Mouse (Mus musculus): ENCODE results near the gene D230025D16Rik.

Gene D230025D16Rik

GRCm38 (mm10) chr8:105237442-105238142, 12.6 kb downstream of the D230025D16Rik start:
- DNase-seq (ENCODE audit: low spot score): no peak

DNA sequence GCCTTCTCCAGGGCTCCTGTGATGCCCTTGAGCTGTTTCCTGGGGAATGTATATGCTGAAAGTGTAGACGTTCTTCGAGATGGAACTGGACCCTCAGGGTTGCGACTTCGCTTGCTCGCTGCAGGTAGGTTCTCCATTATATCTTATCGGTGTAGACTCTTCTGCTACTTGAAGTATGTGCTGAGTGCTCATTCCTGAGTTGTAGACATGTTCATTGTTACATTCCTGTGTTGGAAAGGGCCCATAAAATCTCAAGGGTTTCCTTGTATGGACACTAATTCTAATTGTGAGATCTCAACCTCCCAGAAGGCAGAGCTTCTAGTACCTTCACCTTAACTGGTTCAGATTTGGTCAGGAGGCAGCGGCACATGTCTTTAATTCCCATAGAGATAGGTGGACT, 16.1 kb downstream of the D230025D16Rik start:
- no peak for DNase-seq (ENCODE audit: low spot score)

DNA sequence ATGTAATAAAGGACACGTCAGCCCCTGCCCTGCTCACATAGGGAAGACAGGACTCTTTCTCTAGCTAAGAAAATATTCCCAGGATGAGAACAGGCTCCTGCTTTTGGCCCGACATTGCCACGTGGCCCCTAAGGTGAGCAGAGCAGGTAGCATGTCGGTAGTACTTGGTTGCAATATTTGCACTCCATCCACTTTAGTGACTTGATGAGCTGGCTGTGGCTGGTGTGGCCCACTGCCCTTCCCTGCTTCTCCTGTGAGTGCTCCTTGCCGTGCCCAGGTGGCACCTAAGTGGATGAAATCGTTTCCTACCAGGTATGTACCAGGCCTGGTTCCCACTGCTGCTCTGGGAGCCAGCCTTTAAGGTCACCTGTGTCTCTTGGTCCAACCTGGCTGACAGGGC, 27.0 kb downstream of the D230025D16Rik start:
- DNase-seq (ENCODE audit: low spot score): no peak

GRCm38 (mm10) chr8:105252680-105253537, 28.0 kb downstream of the D230025D16Rik start:
- no peak for DNase-seq (ENCODE audit: low spot score)

- DNase-seq (ENCODE audit: low spot score): no peak
Measured at GRCm38 (mm10) chr8:105253766-105254151, 28.8 kb downstream of the D230025D16Rik start.

GRCm38 (mm10) chr8:105254152-105254965, 29.4 kb downstream of the D230025D16Rik start:
- DNase-seq (ENCODE audit: low spot score): peak; percentile 86

DNA sequence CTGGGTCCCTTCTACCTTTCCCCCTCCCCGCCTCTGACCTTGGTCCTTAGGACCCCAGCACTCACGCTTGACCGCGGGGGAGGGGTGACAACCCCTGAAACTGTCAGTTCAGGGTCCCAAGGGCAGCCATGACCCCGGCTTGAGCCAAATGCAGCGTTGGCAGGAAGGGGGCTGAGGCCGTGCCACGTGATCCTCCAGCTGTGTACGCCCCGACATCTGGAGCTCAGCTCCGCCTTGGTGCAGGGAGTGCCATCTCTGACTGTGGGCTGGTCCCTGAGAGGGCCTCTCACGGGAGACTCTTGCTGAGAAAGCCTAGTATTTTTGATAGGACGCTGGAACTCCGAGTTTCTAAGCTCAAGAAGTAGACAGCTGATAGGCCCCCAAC, 30.0 kb downstream of the D230025D16Rik start, which contains the start of gene B3gnt9:
TSS of gene B3gnt9 (minus strand) at position 188 of the 385 bp plus-strand sequence.
- DNase-seq (ENCODE audit: low spot score): peak; percentile 68

GRCm38 (mm10) chr8:105257318-105258114, 32.6 kb downstream of the D230025D16Rik start:
- DNase-seq (ENCODE audit: low spot score): no peak

DNA sequence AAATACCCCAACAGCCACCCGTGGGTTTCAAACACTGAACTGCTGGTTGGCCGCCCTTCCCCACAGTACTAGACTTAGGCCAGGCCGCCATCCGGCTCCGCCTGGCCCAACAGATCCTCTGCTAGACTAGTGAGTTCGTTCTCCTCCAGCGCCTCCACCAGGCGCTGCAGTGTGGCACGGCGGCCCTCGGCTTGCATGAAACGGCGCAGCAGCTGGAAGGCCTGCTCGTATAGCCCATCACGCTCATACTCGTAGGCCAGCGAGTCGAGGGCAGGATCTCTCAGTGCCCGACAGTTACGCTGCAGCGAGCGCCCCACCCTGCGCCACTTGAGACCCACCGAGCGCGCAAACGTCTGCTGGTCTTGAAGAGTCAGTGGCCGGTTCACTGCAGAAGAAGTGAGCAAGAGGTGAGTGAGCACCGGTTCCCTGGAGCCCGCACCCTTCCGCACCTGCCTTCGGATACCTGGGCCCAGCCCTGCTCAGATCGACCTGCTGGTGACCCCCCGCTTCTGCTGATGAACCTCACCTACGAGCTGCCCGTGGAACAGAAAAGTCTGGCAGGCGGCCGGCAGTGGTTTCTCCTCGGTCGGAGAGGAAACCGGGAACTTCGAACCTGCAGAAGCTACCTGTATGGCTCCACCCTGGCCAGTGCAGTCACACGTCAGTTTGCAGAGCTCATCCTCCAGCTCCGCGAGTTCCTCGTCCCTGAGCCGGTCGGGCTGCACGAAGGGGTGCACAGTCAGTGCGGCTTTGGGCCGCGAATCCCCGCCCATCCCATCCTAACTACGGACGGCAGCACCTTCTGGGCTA, 34.2 kb downstream of the D230025D16Rik start:
- no peak for DNase-seq (ENCODE audit: low spot score)

DNA sequence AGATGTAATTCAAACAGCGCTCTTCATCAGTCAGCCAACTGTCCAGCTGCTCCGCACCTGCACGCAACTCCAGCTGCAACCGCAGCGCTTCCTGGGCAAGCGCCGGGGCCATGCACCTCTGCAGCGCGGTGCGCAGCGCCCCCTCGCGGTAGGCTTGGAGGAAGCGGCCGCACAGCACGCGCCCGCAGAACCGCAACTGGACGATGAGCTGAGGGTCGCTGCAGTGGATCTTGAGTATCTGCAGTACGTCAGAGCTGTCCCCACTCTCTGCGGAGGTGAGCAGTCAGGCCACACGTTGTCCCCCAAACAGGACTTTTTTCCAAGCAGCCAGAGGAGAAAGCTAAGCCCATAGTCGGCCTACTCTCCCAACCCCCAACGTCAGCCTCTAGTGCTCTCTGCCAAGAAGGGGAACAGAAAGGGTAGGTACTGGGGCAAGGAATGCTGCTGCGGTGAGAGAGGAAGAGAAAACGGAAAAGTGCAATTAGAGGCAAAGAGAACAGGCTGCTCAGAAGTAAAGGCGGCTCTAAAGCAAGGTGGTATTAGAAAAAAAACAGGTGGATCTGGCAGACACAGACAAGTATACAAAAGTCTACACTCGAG, 34.9 kb downstream of the D230025D16Rik start:
- peak; percentile 73 for DNase-seq (ENCODE audit: low spot score)

- DNase-seq (ENCODE audit: low spot score): no peak
Measured at GRCm38 (mm10) chr8:105260371-105261099, 35.6 kb downstream of the D230025D16Rik start.

DNA sequence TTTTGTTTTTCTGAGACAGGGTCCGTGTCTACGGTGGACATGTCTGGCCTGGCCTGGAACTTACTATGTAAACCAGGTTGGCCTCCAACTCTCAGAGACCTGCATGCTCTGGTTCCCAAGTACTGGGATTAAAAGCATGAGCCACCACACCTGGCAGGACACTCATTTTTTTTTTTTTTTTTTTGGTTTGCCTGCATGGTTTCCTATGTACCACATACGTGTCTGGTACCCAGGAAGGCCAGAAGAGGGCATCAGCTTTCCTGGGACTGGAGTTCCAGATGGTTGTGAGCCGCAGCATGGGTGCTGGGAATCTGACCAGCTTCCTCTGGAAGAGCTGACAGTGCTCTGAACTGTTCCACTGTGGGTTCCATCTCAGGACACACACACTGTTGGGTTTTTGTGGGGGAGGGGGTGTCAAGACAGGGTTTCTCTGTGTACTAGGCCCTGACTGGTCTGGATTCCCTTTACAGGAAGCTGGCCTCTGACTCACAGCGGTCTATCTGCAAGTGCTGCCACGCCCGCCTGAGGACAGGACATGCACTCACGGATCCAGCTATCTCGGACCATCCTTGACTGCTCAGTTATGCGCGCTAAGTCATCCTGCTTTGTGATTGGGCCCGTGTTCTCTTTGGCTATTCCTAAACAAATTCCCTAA, 36.5 kb downstream of the D230025D16Rik start:
- no peak for DNase-seq (ENCODE audit: low spot score)

GRCm38 (mm10) chr8:105263244-105263912, 38.4 kb downstream of the D230025D16Rik start:
- no peak for DNase-seq (ENCODE audit: low spot score)

DNA sequence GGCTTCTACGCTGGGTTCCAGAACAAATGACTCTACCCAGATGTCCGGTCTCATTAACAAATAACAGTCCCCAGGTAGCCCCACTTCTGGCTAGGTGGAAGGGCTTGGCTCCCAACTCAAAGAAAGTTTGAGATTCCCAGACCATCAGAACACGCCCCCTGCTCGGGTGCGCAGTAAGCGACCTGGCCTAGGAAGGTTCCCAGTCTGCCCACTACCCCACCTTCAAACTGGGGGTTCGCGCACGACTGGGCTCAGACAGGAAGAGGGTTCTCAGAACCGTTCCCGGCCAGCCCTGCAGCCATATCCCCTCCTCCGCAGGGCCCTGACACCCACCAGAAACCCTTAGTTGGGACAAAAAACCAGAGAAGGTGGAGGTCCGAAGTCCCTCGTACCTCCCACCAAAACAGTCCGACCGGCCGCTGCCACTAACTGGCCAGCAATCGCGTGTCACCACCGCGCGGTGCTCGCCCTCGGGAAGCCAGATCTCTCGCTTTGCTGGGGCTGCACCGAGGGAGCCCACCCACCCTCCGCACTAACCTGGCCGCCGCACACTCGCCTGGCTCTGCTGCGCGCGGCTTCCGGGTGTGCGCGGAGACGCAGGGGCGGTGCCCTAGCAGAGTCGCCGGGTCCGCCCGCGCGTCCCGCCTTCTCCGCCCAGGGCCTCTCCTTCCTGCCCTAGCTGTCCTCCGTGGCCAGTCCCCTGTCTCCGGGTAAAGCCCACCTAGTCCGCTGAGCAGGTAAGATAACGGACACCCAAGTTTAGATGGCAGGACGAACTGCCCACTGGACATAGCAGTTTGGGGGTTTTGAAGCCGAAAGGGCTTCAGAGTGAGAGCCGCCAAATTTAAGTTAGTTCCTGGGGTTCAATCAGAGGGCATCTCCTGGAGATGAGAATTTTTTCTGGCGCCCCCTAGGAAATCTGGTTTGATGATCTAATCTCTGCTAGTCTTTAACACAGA, 39.4 kb downstream of the D230025D16Rik start, which contains the start of the genes Tradd and Fbxl8:
TSS of gene Tradd (minus strand) at position 586 of the 959 bp plus-strand sequence.
TSS of gene Fbxl8 (plus strand) at position 625 of the 959 bp plus-strand sequence.
- peak; percentile 62 for DNase-seq (ENCODE audit: low spot score)

GRCm38 (mm10) chr8:105265128-105265527, 40.2 kb downstream of the D230025D16Rik start:
- no peak for DNase-seq (ENCODE audit: low spot score)

- no peak for DNase-seq (ENCODE audit: low spot score)
Measured at GRCm38 (mm10) chr8:105266775-105267174, 41.8 kb downstream of the D230025D16Rik start.

Measured in ovary, postnatal 14 days (tissue).